Mouse (Mus musculus): ENCODE measurements at regions not wholly inside any gene's neighbourhood (a gene's known extent, or its start where the extent isn't known, plus 50 kb on each side); places are given as distances from the start of the nearest gene placed in this dataset.

DNA sequence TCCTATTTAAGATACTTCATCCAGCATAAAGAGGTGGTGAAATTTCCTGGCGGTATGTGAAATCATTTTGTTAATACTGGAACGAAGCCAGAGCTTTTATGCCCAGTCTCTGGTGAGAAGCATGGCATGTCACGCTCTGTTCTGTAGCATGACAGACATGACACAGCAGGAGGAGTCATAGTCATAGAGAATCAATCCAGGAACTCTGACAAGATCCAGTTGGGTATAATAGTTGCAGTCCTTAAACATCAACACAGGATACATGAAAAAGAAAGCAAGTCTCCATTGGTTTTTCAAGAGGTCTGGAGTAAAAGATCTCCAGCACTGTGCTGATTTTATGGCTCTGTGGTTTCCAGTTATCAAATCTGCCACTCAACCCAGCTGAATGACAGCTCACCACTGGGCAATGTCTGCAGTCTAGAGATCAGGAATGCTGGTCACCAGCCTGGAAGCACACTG is 320.1 kb upstream of the Adgrl4 start:
- no peak for TF ChIP-seq CTCF (IDR thresholded peaks at IDR 0.05; ENCODE audit: borderline replicate concordance, insufficient read depth, low read depth, low read length)
- TF ChIP-seq POLR2A (IDR thresholded peaks at IDR 0.05; ENCODE audit: borderline replicate concordance, insufficient read depth, low read length), result no peak

Measured in cerebellum, adult 2 months (tissue).